In the genomic region with DNA sequence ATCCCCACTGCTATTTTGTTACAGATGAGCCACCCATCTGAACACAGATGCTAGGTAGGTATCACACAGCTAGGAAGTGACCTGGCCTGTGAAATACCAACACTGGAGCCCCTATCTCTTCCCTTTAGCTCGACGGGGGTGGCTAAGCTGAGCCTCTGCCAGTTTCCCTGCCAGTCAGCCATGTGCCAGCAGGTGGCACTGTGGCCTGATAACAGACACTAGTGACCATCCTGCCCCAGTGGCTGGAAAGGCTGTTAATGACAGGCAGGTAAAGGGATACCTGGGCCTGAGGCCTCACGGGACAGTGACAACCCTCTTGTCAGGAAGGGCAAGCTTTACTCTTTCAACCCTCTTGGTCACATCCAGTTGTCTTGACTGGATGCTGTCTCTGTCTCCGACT, we compare ENCODE assay signal across 9 mouse cellular contexts. TPM values are rescaled to one million over a fixed set of nuclear protein-coding genes. Genes with fewer than 3 reads are reported as not detected.
DNase-seq lines count a peak whose midpoint lies in the region; ATAC-seq and TF ChIP-seq lines count a peak whose summit lies in the region.
"Had no signal": no experiment of that assay in that cellular context is flagged by ENCODE, and none has a peak within 500 bp of the region (broad histone marks: within the 10 kb centered on the region; RNA-seq: fewer than 3 reads in every experiment).

No protein-coding gene starts in this region.

- no peaks in the 10 kb centered on the region for H3K36me3 ChIP-seq in heart, adult 2 months (ENCODE audit: control insufficient read depth, insufficient read depth, low read length)
- no peaks in the 10 kb centered on the region for H3K36me3 ChIP-seq in heart, embryonic 12.5 days
- H3K36me3 ChIP-seq in hindbrain, embryonic 10.5 days, result no peaks in the 10 kb centered on the region
- no peaks in the 10 kb centered on the region for H3K36me3 ChIP-seq in neural tube, embryonic 12.5 days
- H3K36me3 ChIP-seq: limb, embryonic 12.5 days had no signal

- peak; percentile 93 for TF ChIP-seq CTCF in heart, adult 2 months (IDR thresholded peaks at IDR 0.05)

- H3K9ac ChIP-seq in heart, adult 2 months (ENCODE audit: low read depth, low read length), result no peak overlapping the region
- no peak overlapping the region for H3K9ac ChIP-seq in heart, embryonic 12.5 days
- H3K9ac ChIP-seq in neural tube, embryonic 12.5 days, result no peak overlapping the region
- H3K9ac ChIP-seq: limb, embryonic 12.5 days had no signal

- intact Hi-C loops in heart, adult 2 months (cut with DNase I), result loop anchor here (1.0 to 5.0 kb wide), 5 partner anchors 12 to 582 kb away; no protein-coding TSS in a partner anchor
- intact Hi-C loops in left cerebral cortex, postnatal 10 days (cut with DNase I), result loop anchor here (5.0 kb wide), 2 partner anchors 52 to 352 kb away; a partner anchor contains a TSS

- DNase-seq in heart, adult 2 months, result peak; percentile 31 to 79
- peak; percentile 66 for DNase-seq in NIH3T3 (ENCODE audit: low read depth)
- peak; percentile 53 to 84 for DNase-seq in cerebellum, postnatal 4 days (ENCODE audit: low spot score in 2 of 2)
- peak; percentile 49 for DNase-seq in hindbrain, embryonic 10.5 days (ENCODE audit: low spot score)
- DNase-seq in left cerebral cortex, postnatal 10 days (ENCODE audit: extremely low spot score in 1 of 2, low spot score in 2 of 2), result peak; percentile 38 to 79
- peak; percentile 20 to 65 for DNase-seq in urinary bladder, adult 18-20 months (ENCODE audit: low spot score in 2 of 2)

- no peaks in the 10 kb centered on the region for H3K27me3 ChIP-seq in heart, adult 2 months (ENCODE audit: control insufficient read depth, insufficient read depth, low read length)
- peaks cover 37% of the 10 kb centered on the region for H3K27me3 ChIP-seq in heart, embryonic 12.5 days (replicated peaks)
- H3K27me3 ChIP-seq in hindbrain, embryonic 10.5 days (ENCODE audit: insufficient read depth, poor library complexity, severe bottlenecking), result peaks cover 25% of the 10 kb centered on the region
- 0 out of 2 replicates have a peak, but pooled peaks cover 3% of the 10 kb centered on the region for H3K27me3 ChIP-seq in neural tube, embryonic 12.5 days (replicated peaks)

- no peak overlapping the region for H3K27ac ChIP-seq in heart, adult 2 months
- no peak overlapping the region for H3K27ac ChIP-seq in heart, embryonic 12.5 days (ENCODE audit: poor library complexity, severe bottlenecking)
- H3K27ac ChIP-seq in hindbrain, embryonic 10.5 days, result no peak overlapping the region
- H3K27ac ChIP-seq in neural tube, embryonic 12.5 days, result no peak overlapping the region
- H3K27ac ChIP-seq: limb, embryonic 12.5 days had no signal

- peaks cover 1% of the 10 kb centered on the region for H3K9me3 ChIP-seq in heart, embryonic 12.5 days (replicated peaks)
- no peaks in the 10 kb centered on the region for H3K9me3 ChIP-seq in hindbrain, embryonic 10.5 days
- no peaks in the 10 kb centered on the region for H3K9me3 ChIP-seq in neural tube, embryonic 12.5 days
- H3K9me3 ChIP-seq: limb, embryonic 12.5 days had no signal

- H3K4me1 ChIP-seq in heart, adult 2 months (ENCODE audit: control insufficient read depth, insufficient read depth, low read length), result no peaks in the 10 kb centered on the region
- H3K4me1 ChIP-seq in heart, embryonic 12.5 days (replicated peaks), result no peaks in the 10 kb centered on the region
- peaks cover 15% of the 10 kb centered on the region for H3K4me1 ChIP-seq in hindbrain, embryonic 10.5 days (replicated peaks)
- peaks cover 5% of the 10 kb centered on the region for H3K4me1 ChIP-seq in neural tube, embryonic 12.5 days
- H3K4me1 ChIP-seq: limb, embryonic 12.5 days had no signal

- WGBS in heart, adult 2 months, result 30% methylated on average over 4 of the region's 4 CpGs
- 30% methylated on average over 4 of the region's 4 CpGs for WGBS in heart, embryonic 12.5 days
- WGBS in hindbrain, embryonic 10.5 days, result 48% methylated on average over 4 of the region's 4 CpGs
- WGBS in neural tube, embryonic 12.5 days, result 51% methylated on average over 4 of the region's 4 CpGs

- no peak overlapping the region for H3K4me2 ChIP-seq in heart, embryonic 12.5 days
- no peak overlapping the region for H3K4me2 ChIP-seq in neural tube, embryonic 12.5 days (replicated peaks)
- H3K4me2 ChIP-seq: limb, embryonic 12.5 days had no signal

- no peak overlapping the region for H3K4me3 ChIP-seq in heart, adult 2 months
- H3K4me3 ChIP-seq in heart, embryonic 12.5 days, result no peak overlapping the region
- H3K4me3 ChIP-seq in hindbrain, embryonic 10.5 days, result no peak overlapping the region
- no peak overlapping the region for H3K4me3 ChIP-seq in neural tube, embryonic 12.5 days
- H3K4me3 ChIP-seq: limb, embryonic 12.5 days had no signal

- no peak for ATAC-seq in heart, embryonic 12.5 days (ENCODE audit: insufficient number of reproducible peaks, low FRiP score)
- ATAC-seq in neural tube, embryonic 12.5 days (ENCODE audit: low FRiP score, low read depth), result peak; percentile 41; the same call in 1 of the 2 replicates

- TF ChIP-seq POLR2A in heart, adult 2 months (IDR thresholded peaks at IDR 0.05; ENCODE audit: insufficient read depth, low read depth, low read length), result no peak

- no peaks in the 10 kb centered on the region for H3K79me2 ChIP-seq in heart, adult 2 months (replicated peaks; ENCODE audit: control insufficient read depth, insufficient read depth, low read length)

- TF ChIP-seq EP300 in heart, adult 2 months (IDR thresholded peaks at IDR 0.05; ENCODE audit: insufficient read depth, low read depth, low read length), result no peak

RNA-seq across cellular contexts. Expression of a gene that starts 52.6 kb away (rescaled TPM):
- under 1 TPM; 0.36 to 0.47 TPM for total RNA-seq in heart, adult 2 months (2021)
- 0.20 and 0.41 TPM in 2 replicates for polyA plus RNA-seq in heart, adult 2 months (2012; rRNA removed)
- not detected in 2 replicates for polyA plus RNA-seq in heart, embryonic 12.5 days (2016; fragmentation: Nextera tagmentation; extraction: Ambion mirVana)
- 0.16 and 0.22 TPM in 2 replicates for polyA plus RNA-seq in hindbrain, embryonic 10.5 days (2016; fragmentation: Nextera tagmentation; extraction: Ambion mirVana)
- 10 to 100 TPM; 13.7 to 15.8 TPM for total RNA-seq in left cerebral cortex, postnatal 10 days (2021)
- 0.18 and 0.24 TPM in 2 replicates for polyA plus RNA-seq in neural tube, embryonic 12.5 days (2016; fragmentation: Nextera tagmentation; extraction: Ambion mirVana)
